Mouse (Mus musculus) midbrain, embryonic 16.5 days (tissue): Measurements from ENCODE around the gene Uqcc3. TPM values are rescaled to one million over a fixed set of nuclear protein-coding genes. Genes with fewer than 3 reads are reported as not detected.

Experiments
- ATAC-seq: fragments of 200-750 bp; cut with Nextera tagmentation; 2 replicates; pipeline ENCODE4 v1.8.0; 2017; ENCODE audit warnings: moderate TSS enrichment
- H3K27ac ChIP-seq: fragments of 300-500 bp; sonication (generic); 2 replicates; pipeline ENCODE4 v1.5.1; 2014; ENCODE audit warnings: mild to moderate bottlenecking, low read length, mixed read lengths
- H3K27me3 ChIP-seq: fragments of 300-500 bp; sonication (generic); 2 replicates; pipeline ENCODE4 v1.6.1; 2014; ENCODE audit warnings: low read depth, low read length, mixed read lengths; ENCODE audit not compliant: control insufficient read depth, insufficient read depth
- H3K36me3 ChIP-seq: fragments of 300-500 bp; sonication (generic); 2 replicates; pipeline ENCODE4 v1.6.1; 2014; ENCODE audit warnings: mild to moderate bottlenecking, low read length, moderate library complexity, mixed read lengths; ENCODE audit not compliant: control insufficient read depth, insufficient read depth
- H3K4me1 ChIP-seq: fragments of 300-500 bp; sonication (generic); 2 replicates; pipeline ENCODE4 v1.6.1; 2014; ENCODE audit warnings: mild to moderate bottlenecking, low read length, mixed read lengths; ENCODE audit not compliant: control insufficient read depth, insufficient read depth
- H3K4me2 ChIP-seq: fragments of 300-500 bp; sonication (generic); 2 replicates; pipeline ENCODE4 v1.6.1; 2014; ENCODE audit warnings: mild to moderate bottlenecking, low read length, mixed read lengths
- H3K4me3 ChIP-seq: fragments of 300-500 bp; sonication (generic); 2 replicates; pipeline ENCODE4 v1.5.1; 2014; ENCODE audit warnings: low read depth, mild to moderate bottlenecking, low read length, moderate library complexity, mixed read lengths
- H3K9ac ChIP-seq: fragments of 300-500 bp; sonication (generic); 2 replicates; pipeline ENCODE4 v1.6.1; 2014; ENCODE audit warnings: low read depth, low read length, mixed read lengths
- H3K9me3 ChIP-seq: fragments of 300-500 bp; sonication (generic); replicated peaks from 2 replicates; pipeline ENCODE4 v1.6.1; 2014; ENCODE audit warnings: mild to moderate bottlenecking, low read length, mixed read lengths; ENCODE audit not compliant: control insufficient read depth, poor library complexity, severe bottlenecking
- WGBS: fragments of 180-500 bp; shearing (Covaris S2); extraction: QIAGEN DNeasy Blood & Tissue Kit; methylation state at CpG from one replicate; pipeline ENCODE4 v1.1.7; 2014; 5-methylcytosine and 5-hydroxymethylcytosine counted together
- microRNA-seq: library from miRNA; unstranded; fragments of <30 nt; microRNA quantifications from one replicate; pipeline ENCODE4, GENCODE M21; 2017
- polyA plus RNA-seq: library from polyadenylated mRNA; unstranded; fragments of >200 nt; fragmentation: Nextera tagmentation; extraction: Ambion mirVana; gene quantifications from 2 replicates; pipeline ENCODE4 v1.2.1, GENCODE M21; 2015

The Uqcc3 gene
- polyA plus RNA-seq, 1 experiment from 2014 or later = 54.5 TPM

DNA sequence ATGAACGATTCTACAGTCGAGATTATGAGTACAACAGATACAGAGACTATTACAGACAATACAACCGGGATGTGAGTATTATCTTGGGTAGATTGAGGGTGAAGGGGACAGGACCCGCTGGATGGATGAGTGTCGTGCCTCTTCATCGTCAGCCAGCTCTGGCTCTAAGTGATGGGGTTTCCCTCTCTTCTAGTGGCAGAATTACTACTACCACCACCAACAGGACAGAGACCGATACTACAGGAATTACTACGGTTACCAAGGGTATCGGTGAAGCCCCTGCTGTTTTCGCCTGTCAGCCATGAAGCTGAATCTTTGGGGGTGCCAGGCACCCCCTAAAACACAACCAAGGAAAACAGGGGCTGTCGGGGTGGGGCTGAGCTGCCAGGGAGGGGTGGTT lies 49.5 kb downstream of the Uqcc3 start:
- H3K9ac ChIP-seq = no peak overlapping the region
- ATAC-seq = no peak
- no peak overlapping the region for H3K4me2 ChIP-seq
- no peak overlapping the region for H3K4me3 ChIP-seq
- no peaks in the 10 kb centered on the region for H3K4me1 ChIP-seq
- WGBS = 77% methylated on average over 11 of the region's 11 CpGs
- no peaks in the 10 kb centered on the region for H3K27me3 ChIP-seq
- H3K36me3 ChIP-seq = peaks cover 53% of the 10 kb centered on the region
- H3K9me3 ChIP-seq = no peaks in the 10 kb centered on the region
- H3K27ac ChIP-seq = no peak overlapping the region

DNA sequence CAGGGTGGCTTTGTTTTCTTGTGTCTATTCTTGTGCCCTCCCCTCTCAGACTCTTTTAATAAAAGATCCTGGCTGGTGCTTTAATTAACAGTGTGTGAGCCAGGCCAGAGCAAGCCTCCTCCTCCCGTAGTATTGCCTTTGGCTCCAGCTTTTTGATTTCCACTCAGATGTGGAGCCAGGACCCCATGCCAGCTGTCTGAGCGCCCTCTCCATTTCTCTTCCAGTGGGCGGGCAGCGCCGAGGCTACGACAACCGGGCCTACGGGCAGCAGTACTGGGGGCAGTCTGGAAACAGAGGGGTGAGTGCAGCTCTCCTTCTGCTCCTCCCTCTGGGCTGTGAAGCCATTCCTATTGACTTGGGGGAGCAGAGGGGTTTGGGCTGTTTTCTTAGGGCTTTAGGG lies 50.1 kb downstream of the Uqcc3 start:
- no peak for ATAC-seq
- H3K4me1 ChIP-seq = no peaks in the 10 kb centered on the region
- peaks cover 57% of the 10 kb centered on the region for H3K36me3 ChIP-seq
- no peak overlapping the region for H3K27ac ChIP-seq
- no peak overlapping the region for H3K9ac ChIP-seq
- no peaks in the 10 kb centered on the region for H3K9me3 ChIP-seq
- WGBS = 89% methylated on average over 8 of the region's 8 CpGs
- H3K4me2 ChIP-seq = no peak overlapping the region
- H3K4me3 ChIP-seq = no peak overlapping the region
- H3K27me3 ChIP-seq = no peaks in the 10 kb centered on the region

Small RNAs within 50 kb of the gene (microRNA-seq; reads per million reads assigned to microRNA genes)
- 0.69 reads per million for gene Mir5136

Other genes with a start within 250 kb of the Uqcc3 start
- gene Chrm1, start 217.1 kb downstream of the Uqcc3 start, polyA plus RNA-seq = 0.53 and 0.65 TPM in 2 replicates
- 176 and 182 TPM in 2 replicates for gene Slc3a2, start 157.6 kb downstream of the Uqcc3 start, polyA plus RNA-seq
- 93.1 and 95.9 TPM in 2 replicates for gene Wdr74, start 145.1 kb downstream of the Uqcc3 start, polyA plus RNA-seq
- 1.2 and 1.8 TPM in 2 replicates for gene 1700092M07Rik, start 140.2 kb downstream of the Uqcc3 start, polyA plus RNA-seq
- 122 and 123 TPM in 2 replicates for gene Stx5a, start 139.5 kb downstream of the Uqcc3 start, polyA plus RNA-seq
- 146 and 169 TPM in 2 replicates for gene Nxf1, start 123.8 kb downstream of the Uqcc3 start, polyA plus RNA-seq
- gene Tmem223, start 109.9 kb downstream of the Uqcc3 start, polyA plus RNA-seq = 195 and 202 TPM in 2 replicates
- gene Tmem179b, start 106.5 kb downstream of the Uqcc3 start, polyA plus RNA-seq = 26.4 and 26.6 TPM in 2 replicates
- gene Taf6l, start 94.5 kb downstream of the Uqcc3 start, polyA plus RNA-seq = 30.7 and 32.9 TPM in 2 replicates
- gene Polr2g, start 82.3 kb downstream of the Uqcc3 start, polyA plus RNA-seq = 136 and 140 TPM in 2 replicates
- 7.6 and 8.9 TPM in 2 replicates for gene Zbtb3, start 78.4 kb downstream of the Uqcc3 start, polyA plus RNA-seq
- 55.0 and 61.6 TPM in 2 replicates for gene Ttc9c, start 61.6 kb downstream of the Uqcc3 start, polyA plus RNA-seq
- 5.3 and 6.2 TPM in 2 replicates for gene Hnrnpul2, start 60.9 kb downstream of the Uqcc3 start, polyA plus RNA-seq
- gene AC129217.1, start 51.1 kb downstream of the Uqcc3 start, polyA plus RNA-seq = not detected in 2 replicates
- 101 and 105 TPM in 2 replicates for gene Bscl2, start 43.5 kb downstream of the Uqcc3 start, polyA plus RNA-seq
- gene Gng3, start 41.7 kb downstream of the Uqcc3 start, polyA plus RNA-seq = 477 and 539 TPM in 2 replicates
- 0.62 and 0.92 TPM in 2 replicates for gene Lrrn4cl, start 30.2 kb downstream of the Uqcc3 start, polyA plus RNA-seq
- gene Ubxn1, start 9.4 kb downstream of the Uqcc3 start, polyA plus RNA-seq = 130 and 142 TPM in 2 replicates
- gene Lbhd1, start 2.8 kb upstream of the Uqcc3 start, polyA plus RNA-seq = 30.5 and 31.7 TPM in 2 replicates
- gene Gm49403, start 3.0 kb upstream of the Uqcc3 start, polyA plus RNA-seq = not detected in 2 replicates
- gene 1810009A15Rik, start 7.9 kb upstream of the Uqcc3 start, polyA plus RNA-seq = 35.4 and 39.2 TPM in 2 replicates
- 0.43 TPM in 1 of 2 replicates, not detected in the other for gene Gm49416, start 8.0 kb upstream of the Uqcc3 start, polyA plus RNA-seq
- gene Ints5, start 12.1 kb upstream of the Uqcc3 start, polyA plus RNA-seq = 29.2 and 30.9 TPM in 2 replicates
- gene Ganab, start 17.1 kb upstream of the Uqcc3 start, polyA plus RNA-seq = 76.8 and 84.0 TPM in 2 replicates
- gene B3gat3, start 39.5 kb upstream of the Uqcc3 start, polyA plus RNA-seq = 87.8 and 95.7 TPM in 2 replicates
- 1.4 and 2.2 TPM in 2 replicates for gene Rom1, start 48.4 kb upstream of the Uqcc3 start, polyA plus RNA-seq
- gene Eml3, start 48.6 kb upstream of the Uqcc3 start, polyA plus RNA-seq = 8.6 and 9.1 TPM in 2 replicates
- gene Mta2, start 61.0 kb upstream of the Uqcc3 start, polyA plus RNA-seq = 108 and 121 TPM in 2 replicates
- gene Tut1, start 72.9 kb upstream of the Uqcc3 start, polyA plus RNA-seq = 25.6 and 26.2 TPM in 2 replicates
- 283 and 293 TPM in 2 replicates for gene Eef1g, start 86.1 kb upstream of the Uqcc3 start, polyA plus RNA-seq
- 2.7 and 3.2 TPM in 2 replicates for gene Ahnak, start 108.4 kb upstream of the Uqcc3 start, polyA plus RNA-seq
- not detected in 2 replicates for gene Scgb1a1, start 207.0 kb upstream of the Uqcc3 start, polyA plus RNA-seq